Mouse (Mus musculus): ENCODE results near the gene Siah1a.

The Siah1a gene

DNA sequence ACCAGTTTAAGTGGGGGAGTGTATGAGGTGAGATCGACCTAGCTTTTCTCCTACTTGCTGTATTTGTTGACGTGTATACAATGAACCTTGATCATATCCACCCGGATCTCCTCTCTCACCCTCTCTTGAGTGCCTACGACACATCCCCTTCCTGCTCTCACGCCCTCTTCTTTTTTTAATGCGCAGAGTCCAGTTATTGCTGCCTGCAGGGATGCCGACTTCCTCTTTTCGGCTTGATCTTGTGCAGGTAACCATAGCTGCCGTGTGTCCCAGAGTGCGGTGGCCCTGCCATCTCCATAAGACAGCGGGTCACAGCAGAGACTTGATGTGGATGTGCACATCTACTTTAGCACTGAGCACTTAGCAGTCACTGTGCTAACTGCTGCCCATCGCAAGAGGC, 46.3 kb downstream of the Siah1a start:
- DNase-seq, result no peak

DNA sequence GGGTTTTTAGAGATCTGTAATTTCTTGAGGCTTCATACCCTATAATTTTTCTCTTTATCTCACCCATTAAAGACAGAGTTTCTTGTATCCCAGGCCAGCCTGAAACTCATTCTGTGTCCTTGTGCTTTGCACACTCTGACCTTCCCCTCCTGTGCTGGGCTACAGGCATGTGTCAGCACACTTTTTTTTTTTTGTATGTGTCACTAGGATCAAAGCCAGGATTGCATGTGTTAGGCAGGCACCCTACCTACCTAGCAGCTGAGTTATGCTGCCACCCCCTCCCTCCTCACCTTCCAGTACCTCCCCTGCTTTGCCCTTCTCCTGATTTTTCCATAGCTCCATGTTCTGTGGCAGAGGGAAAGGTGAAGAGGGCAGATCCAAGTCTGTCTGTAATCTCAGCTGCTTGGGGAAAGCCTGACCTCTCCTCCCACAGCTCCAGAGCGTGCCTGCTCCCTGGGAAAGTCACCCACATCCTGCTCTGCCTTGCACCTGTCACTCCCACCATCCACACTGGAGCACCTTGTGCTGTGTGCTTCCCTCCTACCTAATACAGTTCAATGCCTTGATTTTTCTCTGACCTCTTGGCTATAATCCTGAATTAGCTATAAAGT, 46.8 kb downstream of the Siah1a start:
- no peak for DNase-seq

DNA sequence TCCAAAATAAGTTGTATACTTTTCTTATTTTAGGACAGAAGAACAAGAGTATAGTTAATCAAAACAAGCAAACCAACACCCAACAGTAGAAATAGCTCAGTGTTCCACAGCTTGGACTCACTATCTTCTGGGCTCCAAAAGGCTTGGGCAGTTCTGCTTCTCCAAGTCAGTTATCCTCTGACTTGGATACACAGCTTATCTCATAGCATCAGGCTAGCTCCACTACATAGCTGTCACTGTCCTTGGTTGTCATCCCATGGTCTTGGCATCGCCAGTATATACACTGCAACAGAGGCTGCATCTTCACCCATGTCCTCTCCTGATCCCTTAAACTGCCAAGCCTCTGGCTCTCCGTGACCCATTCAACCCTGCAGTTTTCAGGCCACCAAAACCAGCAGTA, 50.0 kb downstream of the Siah1a start:
- no peak for DNase-seq

- DNase-seq, result no peak
Observed at GRCm38 (mm10) chr8:86694011-86694410, 51.7 kb downstream of the Siah1a start.

DNA sequence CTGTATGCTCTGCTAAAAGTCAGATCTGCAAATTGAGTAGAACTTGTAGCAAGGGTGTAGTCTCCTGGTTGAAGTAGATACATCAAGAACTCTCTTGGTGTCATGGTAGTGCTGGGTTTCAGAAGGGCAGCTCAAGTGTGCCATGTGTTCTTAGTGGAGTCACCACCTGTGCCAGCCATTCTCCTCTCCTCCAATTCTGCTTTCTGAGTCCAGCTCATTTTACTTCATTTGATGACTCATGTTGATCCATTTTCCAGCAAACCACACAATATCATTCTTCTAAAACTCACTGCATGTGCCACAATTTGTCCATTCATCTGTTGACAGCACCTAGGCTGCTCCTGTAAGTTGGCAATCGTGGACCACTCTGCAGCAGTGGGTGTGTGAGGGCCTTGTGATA, 53.6 kb downstream of the Siah1a start:
- no peak for DNase-seq

DNA sequence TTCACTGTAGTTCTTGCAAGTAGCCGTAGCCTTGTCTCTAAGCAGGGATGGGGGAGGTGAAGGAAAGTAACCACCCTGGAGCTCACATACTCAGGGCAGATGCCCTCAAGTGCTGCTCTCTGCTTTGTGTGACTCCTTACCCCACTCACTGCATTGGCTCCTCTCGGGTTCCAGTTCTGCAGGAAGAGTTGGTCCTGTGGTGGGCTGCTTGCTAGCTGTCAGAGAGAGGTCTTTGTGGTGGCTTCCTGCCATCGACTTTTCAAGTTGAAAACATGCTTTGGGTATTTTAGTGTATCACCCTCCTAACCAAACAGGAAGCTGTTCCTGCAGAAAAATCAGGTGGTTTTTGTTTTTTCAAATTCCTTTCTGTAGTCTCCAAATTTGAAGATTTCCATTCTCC, 59.1 kb downstream of the Siah1a start:
- DNase-seq, result peak; percentile 10

Measured in kidney, postnatal 14 days (tissue).